Mouse (Mus musculus): ENCODE data around the gene Necab2.

Gene Necab2

DNA sequence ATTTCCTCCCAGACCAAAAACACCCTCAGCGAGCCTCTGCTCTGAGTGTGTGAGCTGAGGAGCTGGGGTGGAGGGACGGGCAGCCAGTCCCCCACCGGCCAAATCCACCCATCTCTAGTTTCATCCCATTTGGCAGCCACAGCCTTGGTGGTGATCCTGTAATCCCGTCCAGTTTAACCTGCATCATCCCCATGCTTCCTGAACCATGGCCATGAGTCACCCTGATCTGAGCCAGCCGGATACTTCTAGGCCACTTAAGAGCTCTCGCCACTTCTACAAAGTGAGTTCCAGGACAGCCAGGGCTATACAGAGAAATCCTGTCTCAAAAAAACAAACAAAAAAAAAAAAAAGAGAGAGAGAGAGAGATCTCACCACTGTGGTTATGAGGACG lies 18.2 kb upstream of the Necab2 start:
- DNase-seq = peak; percentile 60 to 64

DNA sequence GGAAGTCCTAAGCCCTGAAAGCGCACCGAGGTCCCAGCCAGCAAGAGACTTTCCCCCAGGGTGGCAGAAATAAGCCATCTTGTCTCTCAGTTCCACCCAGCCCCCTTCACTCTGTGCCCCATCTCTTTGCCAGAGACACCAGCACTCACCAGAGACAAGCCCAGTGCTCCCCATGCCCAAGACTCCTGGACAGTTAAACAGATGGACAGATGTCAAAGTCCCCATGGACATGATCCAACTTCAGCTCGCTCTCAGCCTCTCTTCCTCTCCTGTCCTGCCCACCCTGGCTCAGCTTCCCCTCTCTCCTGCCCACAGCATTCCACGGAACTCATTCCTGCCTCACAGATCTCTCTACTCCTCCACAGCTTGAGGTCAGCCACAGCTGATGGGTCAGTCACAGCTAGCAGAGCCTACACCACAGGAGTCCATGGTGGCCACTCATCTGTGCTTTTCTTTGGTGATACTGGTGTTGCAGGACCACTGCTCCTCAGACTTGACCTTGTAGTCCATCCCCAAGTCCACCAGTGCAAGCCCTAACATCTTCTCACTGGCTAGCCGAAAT lies 17.7 kb upstream of the Necab2 start:
- no peak for DNase-seq

DNA sequence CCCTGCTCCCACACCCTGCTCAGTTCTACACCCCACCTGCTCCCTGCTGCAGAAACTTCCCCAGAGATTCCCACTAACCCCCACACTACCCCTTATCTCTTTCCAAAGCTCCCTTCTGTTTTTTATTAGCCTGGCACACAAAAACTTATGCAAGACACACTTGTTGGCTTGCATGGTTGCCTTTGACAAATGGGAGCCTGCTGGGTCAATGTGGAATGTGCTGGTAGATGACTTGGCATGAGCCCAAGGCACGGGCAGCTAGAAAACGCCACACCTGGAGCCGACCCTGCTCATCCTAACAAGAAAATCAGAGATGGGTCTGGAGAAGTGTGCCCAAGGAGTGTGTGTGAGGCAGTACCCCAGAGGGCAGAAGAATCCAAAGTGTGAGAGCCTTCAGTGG lies 17.0 kb upstream of the Necab2 start:
- DNase-seq = peak in 1 of 2 experiments; percentile 56

DNA sequence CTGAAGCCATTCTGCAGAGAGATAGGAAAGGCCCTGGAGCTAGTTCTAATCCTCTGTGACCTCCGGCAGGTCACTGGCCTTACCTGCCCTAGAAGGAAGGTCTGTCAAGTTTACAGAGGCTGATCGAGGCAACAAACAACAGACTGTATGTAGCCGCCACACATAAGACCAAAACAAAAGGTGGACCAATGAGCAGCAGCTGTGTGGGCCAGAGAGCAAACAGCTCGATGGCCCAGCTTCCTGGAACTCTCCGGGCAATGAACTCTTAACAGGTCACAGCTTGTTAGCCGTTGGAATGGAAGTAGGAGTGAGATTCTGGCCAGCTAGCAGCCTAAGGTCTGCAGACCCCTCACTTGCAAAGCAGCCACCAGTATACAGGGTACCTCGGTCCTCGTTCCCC lies 16.3 kb upstream of the Necab2 start:
- no peak for DNase-seq

DNA sequence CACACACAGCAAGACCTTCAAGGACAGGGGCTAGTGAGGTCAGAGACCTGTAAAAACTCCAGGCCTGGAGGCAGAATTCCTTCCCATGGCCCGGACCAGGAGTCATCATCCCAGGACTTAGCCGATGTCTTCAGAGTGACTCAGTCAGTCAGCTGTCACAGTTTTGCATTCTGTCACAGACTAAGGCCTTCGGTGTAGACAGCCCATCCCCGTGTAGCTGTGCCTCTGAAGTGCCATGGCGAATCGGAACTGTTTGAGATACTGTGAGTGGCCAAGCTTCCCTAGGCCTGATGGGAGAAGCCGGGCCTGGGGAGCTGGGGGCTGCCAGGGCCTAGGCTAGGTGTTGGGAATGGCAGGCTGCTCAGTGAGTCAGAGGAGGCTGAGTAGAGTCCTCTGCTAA lies 15.8 kb upstream of the Necab2 start:
- DNase-seq = no peak

DNA sequence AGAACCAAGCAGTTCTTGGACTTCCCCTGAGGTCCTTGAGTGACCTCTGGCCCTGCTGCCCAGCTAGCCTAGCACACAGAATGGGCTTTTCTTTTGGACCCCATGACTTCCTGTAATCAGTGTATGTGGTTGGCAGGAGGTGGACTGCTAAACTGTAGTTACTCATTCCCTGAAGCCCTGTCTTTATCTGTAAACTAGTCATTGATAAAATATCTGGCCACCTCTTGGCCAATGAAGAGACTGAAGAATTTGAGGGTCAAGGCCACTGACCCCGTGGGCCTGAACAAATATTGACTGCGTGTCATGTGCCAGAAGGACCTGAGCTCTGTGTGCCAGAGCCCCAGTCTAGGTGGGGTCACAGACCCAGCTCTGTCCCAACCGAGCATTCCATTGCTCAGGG lies 14.1 kb upstream of the Necab2 start:
- peak in 1 of 2 experiments; percentile 53 for DNase-seq

DNA sequence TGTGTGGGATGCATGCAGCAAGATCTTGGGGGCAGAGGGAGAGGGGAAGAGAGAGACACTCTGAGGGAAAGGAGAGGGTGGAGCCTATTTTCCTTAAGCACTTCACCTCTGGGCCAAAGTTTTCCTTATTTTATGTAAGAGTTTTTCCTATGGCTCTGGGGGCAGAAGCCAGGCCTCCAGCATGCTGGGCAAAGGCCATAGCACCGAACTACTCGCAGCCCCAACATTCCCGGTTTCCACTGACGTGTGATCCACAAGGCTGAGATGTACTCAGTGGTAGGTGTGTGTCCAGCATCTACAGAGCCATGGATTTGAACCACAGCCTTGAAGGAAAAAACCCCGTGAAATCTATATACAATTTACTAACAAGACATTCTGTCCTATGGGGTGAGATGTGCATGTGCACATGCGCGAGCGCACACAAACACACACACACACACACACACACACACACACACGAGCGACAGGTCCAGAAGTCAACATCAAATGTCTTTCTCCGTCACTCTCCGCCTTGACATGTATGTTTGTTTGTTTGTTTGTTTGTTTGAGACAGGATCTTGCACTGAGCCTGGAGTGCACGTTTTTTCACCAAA lies 12.8 kb upstream of the Necab2 start, which contains the start of gene Osgin1:
Osgin1 (plus strand) TSS at position 543 of the 593 bp plus-strand sequence.
- DNase-seq = no peak

DNA sequence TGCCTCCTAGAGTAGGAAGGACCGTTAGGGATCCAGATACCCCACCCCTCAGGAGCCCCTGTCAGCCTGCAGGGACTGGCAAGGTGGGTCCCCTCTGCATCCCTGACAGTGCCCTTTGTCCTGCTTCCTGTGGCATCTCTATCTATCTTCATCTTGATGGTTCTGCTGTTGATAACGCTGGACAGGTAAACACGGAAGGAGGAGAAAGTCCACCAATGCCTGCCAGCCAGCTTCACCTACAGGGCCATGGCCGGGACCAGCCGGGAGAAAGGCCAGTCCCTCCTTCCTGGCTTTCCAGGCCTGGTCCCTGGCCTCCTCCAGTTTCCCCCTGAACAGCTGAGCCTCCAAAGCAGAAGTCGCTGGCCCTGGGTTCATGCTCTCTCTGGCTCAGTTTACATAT lies 11.9 kb upstream of the Necab2 start:
- DNase-seq = no peak

DNA sequence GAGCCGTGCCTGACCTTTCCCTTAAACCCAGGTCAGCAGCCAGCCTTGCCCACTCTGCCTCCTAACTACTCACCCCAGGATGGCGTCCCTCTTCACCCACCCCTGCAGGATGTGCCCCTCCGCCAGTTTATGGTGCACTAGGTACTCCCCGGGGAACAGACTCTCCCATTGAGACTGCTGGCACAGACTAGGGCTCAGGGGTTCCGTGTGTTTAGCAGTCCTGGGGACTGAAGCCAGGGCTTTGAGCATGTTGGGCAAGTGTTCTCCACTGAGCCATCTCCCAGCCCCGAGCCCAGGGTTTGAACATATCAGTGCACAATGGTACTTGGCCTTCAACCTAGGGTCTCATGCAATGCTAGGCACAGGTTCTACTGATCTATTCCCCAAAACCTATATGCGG lies 11.0 kb upstream of the Necab2 start:
- DNase-seq = no peak

DNA sequence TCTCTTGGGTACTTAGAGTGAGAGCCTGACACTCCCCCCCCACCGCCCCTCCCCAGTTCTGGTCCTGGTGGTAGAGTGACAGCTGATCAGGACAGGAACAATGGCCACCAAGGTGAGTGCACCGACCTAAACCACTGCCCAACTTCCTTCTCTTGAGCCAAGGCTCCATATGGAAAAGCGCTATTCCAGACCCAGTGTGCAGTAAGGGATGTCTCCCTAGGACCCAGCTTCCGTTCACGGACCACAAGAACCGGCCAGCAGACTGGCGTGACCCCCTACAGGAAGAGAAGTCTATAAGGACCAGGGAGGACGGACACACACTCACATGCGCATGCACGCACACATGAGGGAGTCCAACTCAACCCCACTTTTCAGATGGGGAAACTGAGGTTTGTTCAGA lies 10.2 kb upstream of the Necab2 start:
- no peak for DNase-seq

DNA sequence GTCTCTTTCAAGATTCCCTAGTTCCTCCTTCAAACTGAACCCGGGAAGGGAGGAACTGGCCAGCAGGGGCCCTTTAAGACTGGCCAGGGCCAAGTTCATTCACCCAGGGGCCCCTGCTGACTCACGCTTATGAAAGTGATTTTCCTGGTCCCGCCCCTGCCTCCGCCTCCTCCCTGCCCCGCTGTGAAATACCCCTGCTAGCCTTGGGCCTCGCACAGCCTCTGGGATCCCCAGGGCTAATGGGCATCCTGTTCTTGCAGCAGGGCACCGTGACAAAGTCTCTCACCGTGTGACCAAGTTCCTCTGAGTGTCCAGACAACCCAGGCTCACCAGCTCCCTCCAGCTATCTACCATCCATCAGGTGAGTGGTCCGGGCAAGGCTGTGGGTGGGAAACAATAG lies 9.6 kb upstream of the Necab2 start:
- peak; percentile 93 to 94 for DNase-seq

DNA sequence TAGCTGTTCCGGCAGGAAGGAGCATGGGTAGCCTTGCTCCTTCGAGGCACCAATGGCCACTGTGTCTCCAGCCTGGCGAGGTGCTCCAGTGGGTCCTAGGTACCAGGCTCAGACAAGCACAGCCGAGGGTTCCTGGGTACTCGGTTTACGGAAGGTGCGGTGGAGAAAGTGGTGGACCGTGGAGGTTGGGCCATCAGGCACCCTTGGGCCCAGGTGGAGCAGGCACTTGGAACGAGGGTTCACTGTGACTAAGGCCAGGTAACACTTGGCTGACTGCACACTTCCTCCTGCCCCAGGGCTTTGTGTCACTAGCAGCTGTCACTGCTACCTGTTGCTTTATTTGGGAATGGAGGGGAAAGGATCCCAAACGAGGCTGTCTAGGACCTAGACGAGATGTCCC lies 9.0 kb upstream of the Necab2 start:
- DNase-seq = peak; percentile 64 to 70

DNA sequence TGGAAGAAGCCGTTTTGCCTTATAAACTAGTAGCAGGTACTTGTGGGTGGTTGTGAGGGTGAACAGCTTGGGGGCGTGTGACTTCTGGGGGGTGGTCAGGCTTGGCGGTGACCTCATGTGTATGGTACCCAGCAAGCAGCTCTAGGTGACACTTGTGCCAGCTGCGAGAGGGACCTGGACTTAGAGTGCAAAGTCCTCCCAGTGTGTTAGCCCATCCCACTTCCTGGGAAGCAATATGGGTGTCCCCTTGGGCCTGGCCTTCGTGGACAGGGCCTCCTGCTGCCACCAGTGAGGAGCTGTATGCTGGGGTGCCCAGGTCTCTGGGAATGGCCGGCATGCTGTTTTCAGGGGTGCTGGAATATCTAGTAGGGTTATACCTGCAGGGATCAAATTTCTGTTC lies 7.6 kb upstream of the Necab2 start:
- no peak for DNase-seq

DNA sequence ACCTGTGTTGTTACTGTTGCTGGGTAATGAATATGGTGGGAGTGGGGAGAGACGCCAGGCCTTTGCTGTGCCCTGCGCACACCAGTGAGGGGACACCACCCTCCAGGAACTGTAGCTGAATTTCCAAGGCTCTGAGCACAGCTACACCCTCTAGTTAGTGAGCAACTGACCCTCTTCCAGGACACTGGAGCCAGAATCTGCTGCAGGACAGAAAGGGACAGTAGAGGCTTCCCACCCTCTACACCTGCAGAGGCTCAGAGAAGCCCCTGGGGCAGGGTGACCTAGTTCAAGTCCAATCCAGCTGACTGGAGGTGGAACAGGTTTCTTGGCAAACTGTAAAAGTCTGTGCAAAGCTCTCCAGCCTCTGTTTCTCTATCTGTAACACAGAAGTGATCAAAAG lies 7.1 kb upstream of the Necab2 start:
- no peak for DNase-seq

DNA sequence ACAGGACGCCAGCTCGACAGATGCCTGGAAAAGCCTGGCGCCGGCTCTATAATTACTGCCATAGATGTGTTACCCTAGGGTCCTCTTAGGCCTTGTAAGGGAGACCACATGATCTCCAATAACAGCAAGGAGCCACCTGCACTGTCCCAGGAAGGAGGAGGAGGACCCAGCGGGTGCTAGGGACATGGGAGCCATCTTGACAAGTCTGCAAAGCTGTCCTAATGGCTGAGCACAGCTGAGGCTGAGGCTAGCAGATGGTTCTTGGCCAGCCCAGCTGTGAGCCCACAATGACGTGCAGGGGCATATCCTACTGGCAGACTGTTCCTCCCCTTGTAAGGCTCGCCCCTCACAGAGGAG lies 6.6 kb upstream of the Necab2 start:
- DNase-seq = no peak

DNA sequence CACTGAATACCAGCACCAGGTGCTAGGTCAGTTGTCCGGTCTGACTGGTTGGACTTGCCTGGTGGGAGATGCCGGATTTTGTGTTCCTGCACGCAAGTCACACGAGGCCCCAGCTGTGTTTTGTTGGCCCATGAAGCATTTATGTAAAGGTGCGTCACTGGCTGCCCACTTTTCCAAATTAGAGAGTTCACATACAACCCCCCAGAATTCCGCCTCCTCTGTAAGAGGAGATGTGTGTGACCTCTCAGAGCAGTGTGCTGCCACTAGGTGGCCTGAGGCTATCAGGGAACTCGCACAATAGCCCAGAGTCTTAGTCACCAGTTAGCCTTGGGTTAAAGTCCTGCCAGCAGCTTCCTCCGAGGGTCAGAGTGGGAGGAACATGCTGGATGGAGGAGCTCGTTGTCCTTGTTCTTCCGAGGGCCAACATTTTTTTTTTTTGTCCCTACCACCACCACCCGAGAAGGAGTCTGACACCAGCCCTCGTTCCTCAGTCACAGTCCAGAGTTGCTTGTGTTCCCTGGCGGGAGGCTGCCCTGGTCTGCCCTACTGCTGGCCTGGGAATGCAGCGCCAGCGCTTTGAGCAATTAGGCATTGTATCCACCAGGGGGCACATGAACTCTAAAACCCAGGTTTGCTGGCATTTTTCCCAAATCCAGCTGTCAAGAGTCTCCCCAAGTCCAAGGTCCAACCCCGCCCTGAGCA lies 6.1 kb upstream of the Necab2 start:
- DNase-seq = peak; percentile 81 to 88

DNA sequence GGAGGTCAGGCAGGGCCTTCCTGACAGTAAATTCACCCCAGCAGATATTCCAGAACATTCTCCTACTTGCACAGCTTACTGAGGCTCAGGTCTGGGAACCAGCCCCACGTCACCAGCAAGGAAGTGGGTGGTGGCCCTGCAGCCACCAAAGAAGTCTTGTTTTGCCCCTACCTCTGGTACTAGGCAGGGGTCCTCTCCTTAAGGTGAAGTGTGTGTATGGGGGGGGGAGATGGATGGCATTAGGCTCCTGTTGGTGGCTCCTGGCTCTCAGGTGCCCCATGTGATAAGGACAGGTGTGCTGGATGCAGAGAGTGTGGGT lies 5.6 kb upstream of the Necab2 start:
- no peak for DNase-seq

DNA sequence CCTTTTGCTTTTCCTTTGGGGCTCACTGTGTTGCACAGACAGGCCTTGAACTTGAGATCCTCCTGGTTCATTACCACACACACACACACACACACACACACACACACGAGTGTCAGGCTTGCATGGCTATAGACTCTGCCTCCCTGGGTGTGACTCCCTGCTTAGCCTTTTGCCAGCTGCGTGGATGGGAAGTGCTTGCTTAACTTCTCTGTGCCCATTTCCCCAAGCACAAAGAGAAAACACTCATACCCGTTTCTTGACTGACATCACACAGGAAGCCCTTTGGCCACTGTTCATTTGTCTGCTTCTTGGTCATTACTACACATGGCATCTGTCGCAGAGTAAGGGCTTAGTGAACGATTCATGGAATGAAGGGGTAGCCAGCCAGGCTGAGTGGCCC lies 4.5 kb upstream of the Necab2 start:
- no peak for DNase-seq

DNA sequence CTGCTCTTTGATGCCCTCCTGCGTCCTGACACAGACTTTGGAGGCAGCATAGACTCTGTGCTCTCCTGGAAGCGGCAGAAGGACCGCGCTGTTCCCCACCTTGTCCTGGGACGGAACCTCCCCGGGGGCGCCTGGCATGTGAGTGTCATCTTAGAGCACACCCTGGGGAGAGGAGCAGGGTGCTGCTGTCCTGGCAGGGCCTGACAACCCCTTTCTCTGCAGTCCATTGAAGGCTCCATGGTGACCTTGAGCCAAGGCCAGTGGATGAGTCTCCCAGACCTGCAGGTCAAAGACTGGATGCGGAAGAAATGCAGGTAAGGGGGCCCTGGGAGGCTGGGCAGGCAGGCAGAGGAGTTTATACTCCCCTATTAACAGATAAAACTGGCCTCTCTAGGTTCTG lies 3.5 kb upstream of the Necab2 start:
- no peak for DNase-seq

DNA sequence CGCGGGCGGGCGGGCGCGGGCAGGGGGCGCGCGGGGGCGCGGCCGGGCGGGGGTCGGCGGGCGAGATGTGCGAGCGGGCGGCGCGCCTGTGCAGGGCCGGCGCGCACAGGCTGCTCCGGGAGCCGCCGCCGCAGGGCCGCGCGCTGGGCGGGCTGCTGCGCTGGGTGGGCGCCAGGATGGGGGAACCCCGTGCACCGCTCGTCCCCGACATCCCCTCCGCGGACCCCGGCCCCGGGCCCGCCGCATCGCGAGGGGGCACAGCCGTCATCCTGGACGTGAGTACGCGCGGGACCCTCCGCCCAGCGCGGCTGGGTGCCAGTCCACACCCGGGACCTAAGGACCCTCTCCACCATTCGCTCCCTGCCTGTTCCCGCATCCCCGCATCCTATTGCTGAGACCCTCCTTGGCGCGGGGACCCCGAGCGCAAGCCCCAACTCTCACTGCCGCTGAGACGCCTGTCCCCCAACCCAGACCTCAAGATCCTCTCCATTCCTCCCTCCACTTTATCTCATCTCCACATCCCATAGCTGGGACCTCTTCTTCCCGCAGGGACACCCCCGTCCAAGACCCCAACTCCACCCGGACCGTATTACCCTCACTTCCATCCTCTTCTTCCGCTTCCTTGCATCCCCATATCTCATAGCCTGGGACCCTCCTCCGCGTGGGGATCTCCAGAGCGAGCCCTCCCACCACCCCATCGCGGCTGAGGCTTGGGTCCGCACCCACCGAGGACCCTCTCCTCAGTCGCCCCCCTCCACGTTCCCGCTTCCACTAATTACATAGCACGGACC lies 666 bp downstream of the Necab2 start:
- DNase-seq = no peak

DNA sequence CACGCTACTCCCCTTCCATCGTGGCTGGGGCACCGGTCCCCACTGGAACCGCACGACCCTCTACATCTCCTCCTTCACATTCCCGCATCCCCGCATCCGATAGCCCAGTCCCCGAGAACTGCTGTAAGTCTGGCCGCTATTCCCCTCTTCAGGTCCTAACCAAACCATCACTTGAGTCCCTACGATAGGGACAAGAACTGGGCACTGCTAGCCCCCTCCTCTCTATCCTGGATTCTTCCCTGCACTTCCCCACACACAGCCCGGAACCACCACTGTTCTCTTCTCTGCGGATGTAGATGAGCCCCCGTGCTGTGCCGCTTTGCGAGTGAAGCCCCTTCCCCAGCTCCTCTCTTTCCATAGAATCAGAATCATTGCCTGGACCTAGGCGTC lies 1.3 kb downstream of the Necab2 start:
- DNase-seq = no peak

DNA sequence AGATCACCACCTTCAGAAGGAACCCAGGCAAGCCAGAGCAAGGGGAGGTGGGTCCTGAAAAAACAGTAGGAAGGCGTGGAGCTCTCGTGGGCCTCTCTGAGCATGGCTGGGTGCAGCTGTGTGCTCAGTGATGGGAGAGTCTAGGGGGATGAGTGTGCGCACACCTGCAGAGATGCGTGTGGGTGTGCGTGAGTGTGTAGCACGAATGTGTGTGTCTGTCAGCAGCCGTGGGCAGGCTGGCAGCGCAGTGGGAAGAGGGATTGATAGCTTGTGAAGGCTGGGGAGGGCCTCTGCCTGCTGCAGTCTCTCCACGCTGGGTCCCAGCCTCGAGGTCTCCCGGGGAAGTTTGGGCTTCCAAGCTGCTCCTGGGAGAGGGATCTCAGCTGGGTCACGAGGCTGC lies 3.1 kb downstream of the Necab2 start:
- no peak for DNase-seq

DNA sequence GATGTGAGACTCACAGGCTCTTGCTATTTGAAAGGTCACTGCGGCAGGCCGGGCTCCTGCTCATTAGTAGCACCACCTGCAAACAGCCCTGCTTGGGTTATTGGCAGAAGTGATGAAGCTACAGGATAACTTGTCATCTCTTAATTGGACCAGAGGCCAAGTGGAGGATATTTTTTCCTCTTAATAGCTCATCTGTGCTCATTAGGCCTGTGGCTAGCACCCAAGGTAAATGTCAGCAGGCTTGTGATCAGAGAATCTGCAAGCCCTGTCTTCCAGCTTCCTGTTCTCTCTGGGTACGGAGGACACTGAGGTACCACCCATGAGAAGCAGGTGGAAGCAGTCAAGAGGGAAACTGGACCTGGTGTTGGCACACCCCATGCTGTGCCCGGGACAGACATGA lies 4.6 kb downstream of the Necab2 start:
- no peak for DNase-seq

DNA sequence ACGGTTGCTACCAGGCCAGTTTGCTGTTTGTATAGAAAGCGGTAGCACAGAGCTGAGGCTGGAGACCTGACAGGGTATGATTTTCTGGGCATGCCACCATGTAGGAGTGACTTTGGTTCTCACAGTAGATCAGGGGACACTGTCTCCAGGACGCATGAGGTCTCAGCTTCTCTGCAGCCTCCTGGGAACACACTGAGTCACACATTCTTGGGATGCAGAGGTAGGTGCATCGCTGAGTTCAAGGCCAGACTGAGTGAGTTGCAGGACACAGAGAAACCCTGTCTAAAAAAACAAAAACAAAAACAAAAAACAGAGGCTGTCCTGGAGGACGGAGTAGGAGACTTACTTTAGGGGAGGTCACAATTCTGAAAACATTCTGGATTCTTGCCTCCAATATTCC lies 6.4 kb downstream of the Necab2 start:
- DNase-seq = no peak

Data from lung, adult 18-20 months (tissue).